Comparison of ENCODE assay signal across 14 mouse cellular contexts in genomic region chr8:95738596-95738995, GRCm38 (mm10). TPM values are rescaled to one million over a fixed set of nuclear protein-coding genes. Genes with fewer than 3 reads are reported as not detected.
DNase-seq lines count a peak whose midpoint lies in the region; ATAC-seq and TF ChIP-seq lines count a peak whose summit lies in the region.
"Had no signal": no experiment of that assay in that cellular context is flagged by ENCODE, and none has a peak within 500 bp of the region (broad histone marks: within the 10 kb centered on the region; RNA-seq: fewer than 3 reads in every experiment).

No protein-coding gene starts in this region.

- intact Hi-C loops in heart, postnatal 14 days (cut with DNase I): no loop called here
- intact Hi-C loops in left cerebral cortex, adult 2 months (cut with DNase I): no loop called here

- peaks cover 94% of the 10 kb centered on the region for H3K36me3 ChIP-seq in embryonic facial prominence, embryonic 14.5 days (ENCODE audit: control insufficient read depth, insufficient read depth, low read length)

- peak; percentile 41 for DNase-seq in heart, adult 11 months
- DNase-seq in heart, postnatal 14 days: no peak
- DNase-seq in left cerebral cortex, adult 2 months (ENCODE audit: extremely low spot score in 1 of 2, low spot score in 2 of 2): peak in 1 of 2 experiments; percentile 24
- DNase-seq in left cerebral cortex, adult 9 months (ENCODE audit: low spot score in 2 of 2): no peak
- peak; percentile 35 for DNase-seq in MN1 (ENCODE audit: low spot score)
- peak; percentile 16 for DNase-seq in embryonic facial prominence, embryonic 14.5 days (ENCODE audit: low spot score)
- no peak for DNase-seq in adrenal gland, postnatal 14 days
- no peak for DNase-seq in testis, postnatal 10 days (ENCODE audit: low spot score)
- DNase-seq: cerebellum, adult 2 months; thymus, adult 18-20 months had no signal

- no peak overlapping the region for H3K9ac ChIP-seq in embryonic facial prominence, embryonic 14.5 days (ENCODE audit: low read depth, low read length)
- H3K9ac ChIP-seq: hindbrain, embryonic 13.5 days; neural tube, embryonic 13.5 days had no signal

- no peaks in the 10 kb centered on the region for H3K9me3 ChIP-seq in embryonic facial prominence, embryonic 14.5 days (ENCODE audit: control insufficient read depth, low read length)
- H3K9me3 ChIP-seq: hindbrain, embryonic 13.5 days; megakaryocyte, embryonic 14.5 days; neural tube, embryonic 13.5 days had no signal

- ATAC-seq in embryonic facial prominence, embryonic 14.5 days (ENCODE audit: low read depth): no peak

- whole genome bisulfite sequencing in embryonic facial prominence, embryonic 14.5 days: 80% methylated on average over 7 of the region's 7 CpGs

- peak; percentile 61 for TF ChIP-seq CTCF in left cerebral cortex, adult 2 months (IDR thresholded peaks at IDR 0.05)

- no peak overlapping the region for H3K4me2 ChIP-seq in embryonic facial prominence, embryonic 14.5 days (ENCODE audit: low read depth, low read length)
- H3K4me2 ChIP-seq: hindbrain, embryonic 13.5 days; liver, embryonic 11.5 days; neural tube, embryonic 13.5 days had no signal

- H3K27me3 ChIP-seq in embryonic facial prominence, embryonic 14.5 days (replicated peaks; ENCODE audit: control insufficient read depth, insufficient read depth, low read length): no peaks in the 10 kb centered on the region
- H3K27me3 ChIP-seq: hindbrain, embryonic 13.5 days; megakaryocyte, embryonic 14.5 days; neural tube, embryonic 13.5 days had no signal

- no peak overlapping the region for H3K27ac ChIP-seq in left cerebral cortex, adult 2 months
- no peak overlapping the region for H3K27ac ChIP-seq in embryonic facial prominence, embryonic 14.5 days (replicated peaks; ENCODE audit: low read depth, low read length)
- H3K27ac ChIP-seq: hindbrain, embryonic 13.5 days; neural tube, embryonic 13.5 days had no signal

- no peak overlapping the region for H3K4me3 ChIP-seq in left cerebral cortex, adult 2 months
- no peak overlapping the region for H3K4me3 ChIP-seq in embryonic facial prominence, embryonic 14.5 days (ENCODE audit: low read depth, low read length)
- H3K4me3 ChIP-seq: hindbrain, embryonic 13.5 days; megakaryocyte, embryonic 14.5 days; neural tube, embryonic 13.5 days had no signal

- no peaks in the 10 kb centered on the region for H3K4me1 ChIP-seq in embryonic facial prominence, embryonic 14.5 days (ENCODE audit: control insufficient read depth, insufficient read depth, low read length)
- H3K4me1 ChIP-seq: hindbrain, embryonic 13.5 days; megakaryocyte, embryonic 14.5 days; neural tube, embryonic 13.5 days had no signal

RNA-seq across cellular contexts. Expression of gene Setd6, which starts 22.9 kb away (rescaled TPM):
- total RNA-seq in heart, postnatal 14 days (2021): 10 to 100 TPM in 1 of 2 experiments, 1 to 10 TPM in 1; 8.5 to 11.6 TPM
- 10 to 100 TPM; 17.7 to 23.5 TPM for total RNA-seq in left cerebral cortex, adult 2 months (2021)
- 16.7 and 16.8 TPM in 2 replicates for polyA plus RNA-seq in embryonic facial prominence, embryonic 14.5 days (2014; fragmentation: Nextera tagmentation; extraction: Ambion mirVana)
- total RNA-seq in adrenal gland, postnatal 14 days (2021): 24.6 and 26.9 TPM in 2 replicates

Comparison
In these comparisons a context has a peak if more than half of its experiments do, and no peak if none do; other contexts are left out.
1. DNase-seq: peak in heart, adult 11 months (single experiment), MN1 (single experiment) and embryonic facial prominence, embryonic 14.5 days (single experiment); none in heart, postnatal 14 days (0 of 2), left cerebral cortex, adult 9 months (0 of 2), adrenal gland, postnatal 14 days (single experiment) and testis, postnatal 10 days (single experiment).